Mouse (Mus musculus) bone marrow, adult 2 months (tissue): ENCODE results near the gene Slc24a4.

Source experiments
- CTCF ChIP-seq: fragments of 200-500 bp; IDR thresholded peaks from 2 replicates; pipeline ENCODE4 v1.5.1; 2011; ENCODE audit warnings: low read length, control low read depth; ENCODE audit not compliant: control insufficient read depth, insufficient read depth
- POLR2A ChIP-seq: fragments of 200-500 bp; IDR thresholded peaks from 2 replicates; pipeline ENCODE4 v1.6.1; 2011; ENCODE audit warnings: low read depth, mild to moderate bottlenecking, control low read depth, low read length, borderline replicate concordance; ENCODE audit not compliant: control insufficient read depth

DNA sequence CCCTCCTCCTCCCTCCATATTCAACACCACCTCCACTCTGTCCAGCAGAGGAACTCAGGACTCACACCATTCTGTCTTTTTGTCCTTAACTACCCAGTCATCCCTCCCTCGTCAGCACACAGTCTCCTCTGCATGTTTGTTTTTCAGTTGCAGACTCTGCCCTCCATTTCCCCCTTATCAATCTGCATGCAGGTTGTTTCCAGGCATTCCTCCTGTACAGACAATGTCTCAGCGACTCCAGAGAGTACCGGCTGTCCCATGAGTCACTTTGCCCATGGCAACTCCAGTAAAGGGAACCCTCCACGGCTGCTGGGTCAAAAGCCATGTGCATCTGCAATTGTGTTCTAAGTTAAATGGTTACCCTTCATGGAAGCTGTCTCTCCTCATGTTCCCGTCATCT lies 170.7 kb downstream of the Slc24a4 start:
- TF ChIP-seq POLR2A (no peak), CTCF (no peak)
